Mouse (Mus musculus): ENCODE measurements around the gene Commd1. TPM values are rescaled to one million over a fixed set of nuclear protein-coding genes. Genes with fewer than 3 reads are reported as not detected.

The Commd1 gene
- 2.8 and 3.0 TPM in 2 replicates for polyA plus RNA-seq (2012; rRNA removed)

DNA sequence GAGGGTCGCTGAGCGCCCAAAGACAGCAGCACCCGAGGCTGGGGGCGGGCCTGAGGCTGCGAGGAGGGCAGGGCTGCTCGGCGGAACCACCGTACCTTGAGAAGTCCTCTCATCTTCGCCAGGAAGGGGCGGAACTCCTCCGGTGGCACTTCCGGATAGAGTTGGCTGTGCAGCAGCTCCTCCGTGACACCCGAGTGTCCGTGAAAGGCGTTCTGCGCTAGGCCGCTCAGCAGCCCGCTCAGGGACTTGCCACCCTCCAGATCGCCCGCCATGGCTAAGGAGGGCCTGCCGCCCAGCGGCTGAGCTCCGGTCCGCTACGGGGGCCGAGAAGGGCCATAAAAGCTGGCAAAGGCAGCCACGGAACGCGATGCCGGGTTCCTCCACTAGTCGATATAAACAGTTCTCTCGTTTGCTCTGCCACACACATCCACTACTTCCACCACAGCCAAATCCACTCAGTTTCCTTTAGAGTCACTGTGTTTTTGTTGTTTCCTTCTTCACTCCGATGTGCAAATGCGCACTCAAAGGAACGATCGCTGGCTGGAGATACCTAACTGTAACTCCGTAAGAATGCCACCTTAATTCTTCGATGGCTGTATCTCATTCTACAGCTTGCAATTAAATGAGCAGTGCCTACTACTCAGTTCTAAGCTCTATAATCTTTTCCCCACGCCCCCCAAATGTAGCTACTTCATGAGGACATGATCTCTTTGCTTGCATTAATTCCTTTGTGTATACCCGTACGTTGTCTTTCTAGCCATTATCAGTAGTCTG is at the start of gene Commd1, which contains the start of gene Gm28048:
Gene Commd1, minus strand, starts transcription at position 399 of the 774 bp plus-strand sequence.
Gene Gm28048, minus strand, starts transcription at position 107 of the 774 bp plus-strand sequence.

DNA sequence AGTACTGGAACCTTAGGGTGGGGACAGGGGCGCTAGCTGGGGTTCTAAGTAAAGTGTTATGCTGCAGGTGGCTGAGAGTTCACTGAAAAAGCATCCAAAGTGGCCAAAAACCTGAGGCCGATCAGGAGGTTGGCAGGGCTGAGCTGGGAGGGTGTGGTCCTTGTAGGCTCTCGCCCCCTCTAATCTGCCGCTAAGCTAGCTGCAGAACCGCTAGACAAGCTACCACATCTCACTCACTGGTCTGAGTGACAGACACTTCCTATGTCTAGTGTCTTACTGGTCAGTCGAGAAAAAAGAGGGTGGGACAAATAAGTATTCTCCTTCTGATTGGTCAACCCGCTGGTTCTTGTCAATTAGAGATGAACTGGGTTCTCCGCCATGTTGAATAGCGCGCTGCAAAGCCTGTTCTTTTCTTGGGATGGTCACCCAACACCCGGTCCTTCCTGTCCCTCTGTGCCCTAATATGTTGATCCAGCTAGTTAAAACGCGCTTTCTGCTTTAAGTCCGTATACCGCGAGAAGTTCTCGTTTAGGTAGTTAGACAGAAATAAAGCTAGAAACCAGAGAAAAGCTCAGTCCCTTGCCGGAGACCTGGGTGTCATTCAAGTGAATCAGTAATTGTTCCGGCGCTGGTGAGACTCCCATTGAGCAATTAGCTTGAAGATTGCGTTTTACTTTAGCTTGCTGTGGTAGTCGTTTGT is 25.4 kb upstream of the Commd1 start, which contains the start of gene Fam161a:
Gene Fam161a, plus strand, starts transcription at position 51 of the 700 bp plus-strand sequence.

DNA sequence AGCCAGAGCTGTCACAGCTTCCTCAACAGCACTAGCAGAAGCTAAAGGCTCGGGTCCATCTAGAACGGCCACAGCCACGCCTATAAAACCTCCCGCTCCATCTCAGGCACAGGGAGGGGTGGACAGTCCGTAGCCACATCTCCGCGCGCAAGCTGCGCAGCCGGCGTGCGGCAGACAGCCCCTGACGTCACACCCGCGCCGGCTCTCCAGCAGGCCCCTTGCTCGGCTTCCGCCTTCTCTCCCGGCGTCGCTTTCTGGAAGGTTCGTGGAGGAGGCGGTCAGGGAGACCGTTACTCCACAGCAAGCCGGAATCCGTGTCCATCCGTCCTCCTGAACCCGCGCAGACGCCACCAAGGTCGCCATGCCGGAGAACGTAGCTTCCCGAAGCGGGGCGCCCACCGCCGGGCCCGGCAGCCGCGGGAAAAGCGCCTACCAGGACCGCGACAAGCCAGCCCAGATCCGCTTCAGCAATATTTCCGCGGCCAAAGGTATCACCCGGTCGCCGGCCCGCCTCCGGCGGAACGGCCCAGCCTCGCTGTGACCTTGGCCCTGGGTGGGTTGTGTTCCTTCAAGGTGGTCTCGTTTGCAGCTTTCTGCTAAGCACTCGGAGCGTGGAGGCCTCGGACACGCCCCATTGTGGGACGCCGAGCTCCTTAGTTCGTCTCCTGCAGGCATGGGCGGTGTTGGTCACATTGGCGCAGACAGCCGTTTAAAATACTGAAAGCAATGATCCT is 8.4 kb upstream of the Commd1 start, which contains the start of gene Cct4:
Gene Cct4, plus strand, starts transcription at position 127 of the 734 bp plus-strand sequence.

DNA sequence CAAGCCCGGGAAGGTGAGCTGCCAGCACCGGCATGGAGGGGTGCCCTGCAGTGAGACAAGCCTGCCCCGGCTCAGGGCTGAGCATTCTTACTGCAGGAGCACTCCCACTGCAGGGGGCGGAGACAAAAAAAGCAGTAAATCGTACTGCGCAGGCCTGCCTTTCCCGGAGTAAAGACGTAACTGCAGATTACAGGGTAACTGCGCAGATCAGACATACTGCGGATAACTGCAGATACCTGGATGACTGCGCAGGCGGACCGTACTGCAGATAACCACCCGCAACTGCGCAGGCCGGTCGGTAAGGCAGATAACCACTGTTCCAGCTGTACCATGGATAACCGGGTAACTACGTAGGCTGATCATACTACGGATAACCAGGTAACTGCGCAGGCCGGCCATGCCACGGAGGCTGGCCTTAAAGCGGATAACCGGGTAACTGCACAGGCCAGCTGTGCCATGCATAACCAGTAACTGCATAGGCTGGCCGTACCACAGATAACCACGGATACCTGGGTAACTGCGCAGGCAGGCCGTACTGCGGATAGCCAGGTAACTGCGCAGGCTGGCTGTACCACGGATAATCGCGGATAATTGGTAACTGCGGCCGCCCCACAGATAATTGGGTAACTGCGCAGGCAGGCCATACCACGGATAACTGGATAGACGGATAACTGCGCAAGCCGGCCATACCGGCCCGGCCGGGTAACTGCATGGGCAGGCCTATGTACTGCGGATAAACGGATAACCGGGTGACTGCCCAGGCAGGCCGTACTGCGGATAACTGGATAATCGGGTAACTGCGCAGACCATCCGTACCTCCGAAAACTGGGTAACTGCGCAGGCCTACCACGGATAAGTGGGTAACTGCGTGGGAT is 10.1 kb downstream of the Commd1 start, which contains the start of gene Zrsr1:
Gene Zrsr1, plus strand, starts transcription at position 171 of the 875 bp plus-strand sequence.

DNA sequence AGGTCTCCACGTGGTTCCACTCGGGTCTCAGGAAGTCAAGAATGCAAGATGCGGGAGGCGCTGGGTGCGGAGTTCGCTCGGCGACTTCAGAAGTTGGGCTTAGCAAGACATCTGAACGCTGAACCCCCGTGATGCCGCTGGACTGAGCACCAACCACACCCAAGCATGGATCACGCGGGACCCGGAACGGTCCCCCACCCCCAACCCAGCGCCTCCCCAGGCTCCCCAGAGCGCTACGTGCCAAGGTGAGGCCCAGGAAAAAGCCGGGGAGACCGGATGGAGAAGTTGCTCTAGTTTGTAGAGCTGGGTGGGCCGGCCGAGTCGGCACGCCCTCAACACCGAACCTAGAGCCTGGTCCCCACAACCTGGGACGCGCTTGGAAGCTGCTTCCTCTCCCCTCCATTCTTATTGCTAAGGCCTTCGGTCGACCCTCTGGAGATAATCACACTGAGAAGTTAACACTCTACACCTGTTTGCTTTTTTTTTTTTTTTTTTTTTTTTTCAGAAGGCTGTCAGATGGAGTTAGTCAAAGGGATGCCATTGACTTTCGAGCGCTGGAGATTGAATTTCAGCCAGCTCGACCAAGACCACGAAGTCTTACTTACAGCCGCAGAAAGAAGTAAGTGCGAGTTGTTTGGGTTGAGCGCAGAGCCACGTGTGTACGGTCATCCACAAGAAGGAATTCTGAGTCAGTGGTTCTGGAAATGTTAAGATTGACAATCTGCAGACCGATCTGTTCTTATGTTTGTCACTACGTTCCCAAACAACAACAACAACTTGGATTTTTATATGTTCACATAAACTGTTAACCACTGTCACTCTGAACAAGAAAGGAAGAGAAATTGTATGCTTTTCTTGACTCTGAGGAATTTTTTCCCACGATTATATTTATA is 121.6 kb downstream of the Commd1 start, which contains the start of gene B3gnt2:
Gene B3gnt2, minus strand, starts transcription at position 627 of the 893 bp plus-strand sequence.

Other genes with a start within 250 kb of the Commd1 start
- gene B3gnt2, start 121.4 kb downstream of the Commd1 start, polyA plus RNA-seq (2012; rRNA removed), result 7.9 and 8.5 TPM in 2 replicates
- gene Zrsr1, start 10.4 kb downstream of the Commd1 start, polyA plus RNA-seq (2012; rRNA removed), result 0.95 and 1.2 TPM in 2 replicates
- not detected in 2 replicates for gene Gm28048, start 292 bp downstream of the Commd1 start, polyA plus RNA-seq (2012; rRNA removed)
- gene Cct4, start 8.1 kb upstream of the Commd1 start, polyA plus RNA-seq (2012; rRNA removed), result 118 and 173 TPM in 2 replicates
- 0.18 and 0.23 TPM in 2 replicates for gene Fam161a, start 25.1 kb upstream of the Commd1 start, polyA plus RNA-seq (2012; rRNA removed)